Mouse (Mus musculus) neural tube, embryonic 14.5 days (tissue): Measurements from ENCODE around the gene Bcl7a. TPM values are rescaled to one million over a fixed set of nuclear protein-coding genes. Genes with fewer than 3 reads are reported as not detected.

Experiments used
- ATAC-seq: fragments of 200-750 bp; cut with Nextera tagmentation; 2 replicates; pipeline ENCODE4 v1.8.0; 2017; ENCODE audit warnings: low read depth, mild to moderate bottlenecking, moderate TSS enrichment, moderate library complexity
- H3K27ac ChIP-seq: fragments of 300-500 bp; sonication (generic); 2 replicates; pipeline ENCODE4 v1.5.1; 2014; ENCODE audit warnings: low read depth, mild to moderate bottlenecking, control low read depth, low read length, moderate library complexity, mixed read lengths
- H3K27me3 ChIP-seq: fragments of 300-500 bp; sonication (generic); 2 replicates; pipeline ENCODE4 v1.6.1; 2014; ENCODE audit warnings: low read length; ENCODE audit not compliant: control insufficient read depth, insufficient read depth
- H3K36me3 ChIP-seq: fragments of 300-500 bp; sonication (generic); 2 replicates; pipeline ENCODE4 v1.6.1; 2014; ENCODE audit warnings: low read length, mixed read lengths; ENCODE audit not compliant: control insufficient read depth, insufficient read depth
- H3K4me1 ChIP-seq: fragments of 300-500 bp; sonication (generic); 2 replicates; pipeline ENCODE4 v1.6.1; 2014; ENCODE audit warnings: low read length; ENCODE audit not compliant: control insufficient read depth, insufficient read depth
- H3K4me2 ChIP-seq: fragments of 300-500 bp; sonication (generic); 2 replicates; pipeline ENCODE4 v1.6.1; 2014; ENCODE audit warnings: mild to moderate bottlenecking, low read depth, low read length, control low read depth
- H3K4me3 ChIP-seq: fragments of 300-500 bp; sonication (generic); 2 replicates; pipeline ENCODE4 v1.5.1; 2014; ENCODE audit warnings: low read depth, low read length, control low read depth, mixed read lengths
- H3K9ac ChIP-seq: fragments of 300-500 bp; sonication (generic); replicated peaks from 2 replicates; pipeline ENCODE4 v1.6.1; 2014; ENCODE audit warnings: low read depth, mild to moderate bottlenecking, control low read depth, low read length, mixed read lengths
- H3K9me3 ChIP-seq: fragments of 300-500 bp; sonication (generic); 2 replicates; pipeline ENCODE4 v1.6.1; 2016; ENCODE audit warnings: low read length; ENCODE audit not compliant: control insufficient read depth
- WGBS: fragments of 180-500 bp; shearing (Covaris S2); extraction: QIAGEN DNeasy Blood & Tissue Kit; methylation state at CpG from one replicate; pipeline ENCODE4 v1.1.7; 2014; 5-methylcytosine and 5-hydroxymethylcytosine counted together
- polyA plus RNA-seq: library from polyadenylated mRNA; unstranded; fragments of >200 nt; fragmentation: Nextera tagmentation; extraction: Ambion mirVana; gene quantifications from 2 replicates; pipeline ENCODE4 v1.2.1, GENCODE M21; 2014

The Bcl7a gene
- polyA plus RNA-seq, 1 experiment from 2014 or later, result 40.8 TPM

- Histone ChIP-seq H3K4me1 (no peaks in the 10 kb centered on the region), H3K27me3 (no peaks in the 10 kb centered on the region), H3K9me3 (no peaks in the 10 kb centered on the region), H3K4me3 (no peak overlapping the region), H3K36me3 (peaks cover 60% of the 10 kb centered on the region), H3K27ac (no peak overlapping the region), H3K9ac (no peak overlapping the region), H3K4me2 (no peak overlapping the region)
- ATAC-seq, result no peak
- WGBS, result 87% methylated on average over 4 of the region's 4 CpGs
Observed at GRCm38 (mm10) chr5:123362911-123363310, 19.3 kb downstream of the Bcl7a start.

DNA sequence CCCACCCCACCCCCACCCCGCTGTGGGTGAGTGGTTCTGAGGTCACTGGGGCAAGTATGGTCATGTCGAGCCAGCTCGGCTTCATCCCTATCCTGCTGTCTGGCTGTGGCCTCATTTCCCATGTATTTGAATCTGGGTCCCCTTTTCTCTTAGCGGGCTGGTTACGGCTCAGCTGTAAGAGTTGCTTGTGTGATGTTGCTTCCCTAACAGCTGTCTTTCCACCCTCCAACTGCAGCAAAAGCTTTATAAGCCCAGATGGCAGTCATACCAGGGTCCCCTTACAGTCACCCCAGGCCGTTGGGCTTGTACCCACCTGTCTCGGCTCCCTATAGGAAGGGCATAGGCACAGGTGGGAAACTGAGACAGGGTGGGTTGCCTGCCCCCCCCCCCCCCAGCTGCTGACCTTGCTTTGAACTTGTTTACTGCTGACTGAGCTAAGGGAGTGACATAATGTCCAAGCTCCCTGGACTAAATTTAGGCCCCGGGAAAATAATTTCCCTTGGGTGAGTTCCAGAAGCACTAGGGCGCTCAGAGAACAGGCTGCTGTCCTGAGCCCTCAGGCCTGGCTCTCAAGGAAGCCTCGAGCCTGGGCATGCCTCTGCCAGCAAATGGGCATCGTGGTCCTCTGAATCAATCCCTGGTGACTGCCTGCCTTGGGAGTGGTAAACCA lies 20.8 kb downstream of the Bcl7a start:
- no peak overlapping the region for H3K27ac ChIP-seq
- H3K36me3 ChIP-seq, result peaks cover 49% of the 10 kb centered on the region; the same call in 1 of the 2 replicates

DNA sequence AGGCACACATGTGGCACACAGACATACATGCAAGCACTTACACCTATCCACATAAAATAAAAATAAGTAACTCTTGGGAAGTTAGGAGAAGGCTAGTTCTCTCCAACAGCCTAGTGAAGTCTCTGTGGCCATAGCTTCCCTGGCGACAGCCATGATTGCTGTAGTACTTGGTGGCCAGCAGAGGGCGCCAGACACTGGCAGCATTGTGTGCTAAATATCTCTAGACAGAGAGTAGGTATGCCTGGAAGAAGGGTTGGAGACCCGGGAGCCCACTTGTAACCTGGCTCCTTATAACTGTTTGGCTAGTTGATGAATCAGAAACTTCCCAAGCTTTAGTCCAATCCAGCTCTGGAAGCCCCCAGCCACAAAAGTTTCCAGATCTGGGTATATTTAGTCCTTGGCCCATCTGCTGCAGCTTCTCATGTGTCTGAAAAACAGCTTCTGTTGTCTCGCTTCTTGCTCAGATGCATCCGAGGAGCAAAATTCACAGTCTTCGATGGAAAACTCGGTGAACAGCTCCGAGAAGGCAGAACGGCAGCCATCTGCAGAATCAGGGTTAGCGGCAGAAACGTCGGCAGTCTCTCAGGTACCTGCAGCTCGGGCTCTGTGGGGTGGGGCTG lies 25.3 kb downstream of the Bcl7a start:
- 77% methylated on average over 13 of the region's 13 CpGs for WGBS
- no peaks in the 10 kb centered on the region for H3K4me1 ChIP-seq
- H3K9ac ChIP-seq, result no peak overlapping the region
- no peak for ATAC-seq
- H3K27me3 ChIP-seq, result no peaks in the 10 kb centered on the region
- no peak overlapping the region for H3K4me3 ChIP-seq
- H3K36me3 ChIP-seq, result peaks cover 55% of the 10 kb centered on the region
- no peak overlapping the region for H3K4me2 ChIP-seq
- no peaks in the 10 kb centered on the region for H3K9me3 ChIP-seq
- no peak overlapping the region for H3K27ac ChIP-seq

More for the DNA sequence above, 20.8 kb downstream of the Bcl7a start:
- 74% methylated on average over 9 of the region's 11 CpGs for WGBS
- no peak for ATAC-seq
- Histone ChIP-seq H3K4me2 (no peak overlapping the region), H3K27me3 (no peaks in the 10 kb centered on the region), H3K4me1 (no peaks in the 10 kb centered on the region), H3K9ac (no peak overlapping the region), H3K4me3 (no peak overlapping the region), H3K9me3 (no peaks in the 10 kb centered on the region)

- Histone ChIP-seq H3K9ac (no peak overlapping the region), H3K4me2 (no peak overlapping the region), H3K27me3 (no peaks in the 10 kb centered on the region), H3K4me1 (no peaks in the 10 kb centered on the region), H3K4me3 (no peak overlapping the region), H3K27ac (no peak overlapping the region), H3K36me3 (peaks cover 45% of the 10 kb centered on the region), H3K9me3 (no peaks in the 10 kb centered on the region)
- 92% methylated on average over 5 of the region's 5 CpGs for WGBS
- ATAC-seq, result no peak
Observed at GRCm38 (mm10) chr5:123370049-123370448, 26.4 kb downstream of the Bcl7a start.

- peaks cover 29% of the 10 kb centered on the region for H3K36me3 ChIP-seq
- no peaks in the 10 kb centered on the region for H3K27me3 ChIP-seq
- H3K4me1 ChIP-seq, result no peaks in the 10 kb centered on the region
- ATAC-seq, result no peak
- H3K9me3 ChIP-seq, result no peaks in the 10 kb centered on the region
- no peak overlapping the region for H3K9ac ChIP-seq
- no peak overlapping the region for H3K4me2 ChIP-seq
- H3K4me3 ChIP-seq, result no peak overlapping the region
- H3K27ac ChIP-seq, result no peak overlapping the region
- 92% methylated on average over 10 of the region's 10 CpGs for WGBS
Observed at GRCm38 (mm10) chr5:123375262-123375661, 31.6 kb downstream of the Bcl7a start.

- Histone ChIP-seq H3K27me3 (no peaks in the 10 kb centered on the region), H3K4me2 (no peak overlapping the region), H3K9me3 (no peaks in the 10 kb centered on the region), H3K27ac (no peak overlapping the region), H3K4me1 (no peaks in the 10 kb centered on the region), H3K4me3 (no peak overlapping the region), H3K36me3 (peaks cover 27% of the 10 kb centered on the region), H3K9ac (no peak overlapping the region)
- 89% methylated on average over 6 of the region's 6 CpGs for WGBS
- no peak for ATAC-seq
Observed at GRCm38 (mm10) chr5:123375793-123376452, 32.3 kb downstream of the Bcl7a start.

DNA sequence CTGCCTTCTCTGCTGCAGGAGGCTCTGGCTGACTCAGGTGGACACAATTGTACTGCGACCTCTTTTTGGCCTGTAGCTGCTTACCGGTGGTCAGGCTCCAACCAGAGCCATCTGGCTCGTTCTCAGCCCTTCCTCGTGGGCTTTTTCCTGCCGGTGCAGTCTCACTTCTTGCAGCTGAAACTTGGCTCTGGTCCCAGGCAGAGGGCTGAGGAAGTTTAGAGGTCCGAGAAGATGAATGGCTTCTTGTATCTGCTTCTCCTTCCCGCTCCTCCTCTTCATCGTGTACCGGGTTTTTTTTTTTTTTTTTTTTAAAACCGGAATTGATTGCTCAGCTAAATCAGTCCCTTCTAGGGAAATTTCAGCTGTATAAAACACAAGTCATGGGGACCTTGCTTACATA lies 32.9 kb downstream of the Bcl7a start:
- no peak for ATAC-seq
- Histone ChIP-seq H3K36me3 (peaks cover 21% of the 10 kb centered on the region), H3K27ac (no peak overlapping the region), H3K9ac (no peak overlapping the region), H3K27me3 (no peaks in the 10 kb centered on the region), H3K9me3 (no peaks in the 10 kb centered on the region), H3K4me1 (no peaks in the 10 kb centered on the region), H3K4me3 (no peak overlapping the region), H3K4me2 (no peak overlapping the region)
- WGBS, result 31% methylated on average over 10 of the region's 10 CpGs

- Histone ChIP-seq H3K9me3 (no peaks in the 10 kb centered on the region), H3K4me2 (no peak overlapping the region), H3K36me3 (peaks cover 14% of the 10 kb centered on the region), H3K27me3 (no peaks in the 10 kb centered on the region), H3K27ac (no peak overlapping the region), H3K4me1 (no peaks in the 10 kb centered on the region), H3K9ac (no peak overlapping the region), H3K4me3 (no peak overlapping the region)
- 69% methylated on average over 15 of the region's 15 CpGs for WGBS
- no peak for ATAC-seq
Observed at GRCm38 (mm10) chr5:123377120-123377955, 33.7 kb downstream of the Bcl7a start.
